Mouse (Mus musculus) cortical plate, adult 2 months (tissue): ENCODE measurements around the gene Zfp524.

ENCODE experiments used
- CTCF ChIP-seq: fragments of 200-500 bp; IDR thresholded peaks from 2 replicates; pipeline ENCODE4 v1.5.1; 2011; ENCODE audit warnings: mild to moderate bottlenecking, control low read depth, low read length; ENCODE audit not compliant: insufficient read depth; ENCODE audit errors: extremely low read depth
- POLR2A ChIP-seq: fragments of 200-500 bp; IDR thresholded peaks from 2 replicates; pipeline ENCODE4 v1.6.1; 2011; ENCODE audit warnings: mild to moderate bottlenecking, low read length, control low read depth; ENCODE audit not compliant: insufficient read depth; ENCODE audit errors: extremely low read depth

DNA sequence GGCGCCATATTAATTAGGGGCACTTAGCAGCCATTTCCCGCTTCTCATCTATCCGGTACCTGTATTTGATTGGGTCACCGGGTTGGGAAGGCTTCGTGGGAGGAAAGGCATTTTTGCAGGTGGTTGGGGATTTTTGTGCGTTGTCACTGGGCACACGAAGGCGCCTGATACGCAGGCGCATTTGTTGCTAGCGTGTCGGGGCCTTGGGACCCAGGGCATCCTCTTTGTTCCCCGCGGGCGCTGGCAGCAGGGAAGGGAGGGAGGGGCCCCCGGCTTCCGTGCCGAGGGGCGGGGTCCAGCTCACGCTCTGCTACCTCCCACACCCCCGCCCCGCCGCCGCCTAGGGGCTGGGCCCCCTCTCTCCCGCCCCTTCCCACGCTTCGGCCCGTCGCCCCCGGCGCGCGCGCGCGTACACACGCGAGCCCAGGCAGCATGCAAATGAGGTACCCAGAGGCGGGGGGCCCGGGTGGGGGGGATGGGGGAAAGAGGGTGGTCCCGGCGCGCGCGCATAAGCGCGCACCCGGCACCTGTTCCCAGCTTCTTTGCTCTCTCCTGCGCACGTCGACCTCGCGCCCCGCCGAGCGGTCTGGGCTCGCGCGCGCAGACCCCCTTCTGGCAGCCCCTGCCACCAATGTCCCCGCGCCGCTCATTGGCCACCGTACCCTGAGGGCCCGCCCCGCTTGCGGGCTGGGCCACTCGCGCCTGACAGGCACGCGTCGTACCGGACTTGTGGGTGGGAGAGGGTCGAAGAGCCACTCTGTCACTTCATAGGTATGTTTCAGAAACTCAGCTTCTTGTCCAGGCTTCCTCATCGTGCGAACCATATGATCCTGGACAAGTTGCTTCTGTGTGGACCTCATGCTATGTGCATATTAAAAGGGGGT, 1.1 kb downstream of the Zfp524 start, which contains the start of gene Gm44973:
- TF ChIP-seq CTCF (no peak), POLR2A (0 out of 2 replicates have a peak, but pooled peaks have one; percentile 4)
